Mouse (Mus musculus) thymus, adult 18-20 months (tissue): ENCODE data around the gene H1foo.

Experiments
- DNase-seq, 2 experiments: peaks; one replicate each; pipeline ENCODE4 v3.0.0; 2022; ENCODE audit warnings: mixed read lengths in 2 of 2

H1foo gene

GRCm38 (mm10) chr6:115944638-115945037 lies at the start of gene H1foo:
H1foo (plus strand) TSS chr6:115944938.
- DNase-seq: no peak

GRCm38 (mm10) chr6:115896346-115896745 lies 48.4 kb upstream of the H1foo start:
- no peak for DNase-seq

GRCm38 (mm10) chr6:115897117-115897516 lies 47.6 kb upstream of the H1foo start:
- no peak for DNase-seq

GRCm38 (mm10) chr6:115897926-115898520 lies 46.7 kb upstream of the H1foo start:
- no peak for DNase-seq

- DNase-seq: peak; percentile 41 to 42
Observed at GRCm38 (mm10) chr6:115901062-115901461, 43.7 kb upstream of the H1foo start.

GRCm38 (mm10) chr6:115901489-115901931 lies 43.2 kb upstream of the H1foo start:
- DNase-seq: no peak

GRCm38 (mm10) chr6:115902545-115902944 lies 42.2 kb upstream of the H1foo start:
- no peak for DNase-seq

- no peak for DNase-seq
Observed at GRCm38 (mm10) chr6:115905568-115905967, 39.2 kb upstream of the H1foo start.

GRCm38 (mm10) chr6:115906455-115906854 lies 38.3 kb upstream of the H1foo start:
- DNase-seq: no peak

GRCm38 (mm10) chr6:115906871-115907270 lies 37.9 kb upstream of the H1foo start:
- no peak for DNase-seq

GRCm38 (mm10) chr6:115908421-115908982 lies 36.2 kb upstream of the H1foo start:
- no peak for DNase-seq

- DNase-seq: no peak
Observed at GRCm38 (mm10) chr6:115909052-115909451, 35.7 kb upstream of the H1foo start.

- DNase-seq: peak in 1 of 2 experiments; percentile 43
Observed at GRCm38 (mm10) chr6:115909940-115910339, 34.8 kb upstream of the H1foo start.

- no peak for DNase-seq
Observed at GRCm38 (mm10) chr6:115911763-115912162, 33.0 kb upstream of the H1foo start.

GRCm38 (mm10) chr6:115913482-115913881 lies 31.3 kb upstream of the H1foo start:
- no peak for DNase-seq

GRCm38 (mm10) chr6:115914511-115915202 lies 30.1 kb upstream of the H1foo start:
- DNase-seq: no peak

GRCm38 (mm10) chr6:115915601-115916445 lies 28.9 kb upstream of the H1foo start:
- no peak for DNase-seq

GRCm38 (mm10) chr6:115916611-115917010 lies 28.1 kb upstream of the H1foo start:
- DNase-seq: no peak

GRCm38 (mm10) chr6:115918615-115919014 lies 26.1 kb upstream of the H1foo start:
- DNase-seq: no peak

GRCm38 (mm10) chr6:115919876-115920275 lies 24.9 kb upstream of the H1foo start:
- DNase-seq: no peak

GRCm38 (mm10) chr6:115924829-115925228 lies 19.9 kb upstream of the H1foo start:
- DNase-seq: no peak

GRCm38 (mm10) chr6:115926416-115926815 lies 18.3 kb upstream of the H1foo start:
- no peak for DNase-seq
